ENCODE assay signal across 15 mouse cellular contexts in the genomic region with DNA sequence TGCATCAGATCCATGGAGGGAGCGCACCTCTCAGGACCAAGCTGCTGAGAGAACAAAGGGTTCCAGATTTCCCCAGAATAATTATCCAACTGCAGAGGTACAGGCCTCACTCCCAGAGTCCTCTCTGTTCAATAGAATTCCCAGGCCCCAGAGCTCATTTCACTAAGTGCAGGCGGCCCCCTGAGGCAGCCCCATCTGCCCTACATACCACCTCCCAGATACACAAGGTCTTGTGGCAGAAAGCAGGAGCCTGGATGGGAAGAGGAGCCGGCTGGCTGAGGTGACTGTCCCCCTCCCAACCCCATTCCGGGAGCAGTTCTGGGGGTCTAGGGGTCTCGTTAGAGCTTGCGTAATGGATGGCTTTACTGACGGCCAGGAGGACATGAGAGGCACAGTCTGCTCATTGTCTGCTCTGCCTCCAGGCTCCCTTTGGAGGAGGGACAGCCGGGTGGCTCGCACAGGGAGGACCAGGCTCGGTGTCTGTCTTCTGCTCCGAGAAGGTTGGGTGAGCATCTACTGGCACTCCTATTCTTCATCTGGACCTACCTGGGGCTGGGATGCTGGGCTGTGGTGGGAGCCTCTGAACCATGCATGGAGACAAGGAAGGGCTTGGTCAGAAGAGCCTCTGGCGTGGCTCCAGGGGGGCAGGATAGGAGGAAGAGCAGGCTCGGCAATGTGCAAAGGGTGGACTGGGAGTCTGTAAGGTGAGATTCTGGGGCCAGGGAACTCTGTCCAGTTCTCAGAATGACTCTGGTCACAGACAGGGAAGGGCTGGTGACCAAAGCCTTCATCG. TPM values are rescaled to one million over a fixed set of nuclear protein-coding genes. Genes with fewer than 3 reads are reported as not detected.
DNase-seq lines count a peak whose midpoint lies in the region; ATAC-seq and TF ChIP-seq lines count a peak whose summit lies in the region.
"Had no signal": no experiment of that assay in that cellular context is flagged by ENCODE, and none has a peak within 500 bp of the region (broad histone marks: within the 10 kb centered on the region; RNA-seq: fewer than 3 reads in every experiment).

No protein-coding gene starts in this region.

- peak overlapping the region; percentile 1; the same call in 1 of the 2 replicates for H3K4me3 ChIP-seq in neural tube, embryonic 11.5 days (ENCODE audit: low read depth, low read length)
- no peak overlapping the region for H3K4me3 ChIP-seq in limb, embryonic 12.5 days (replicated peaks)
- H3K4me3 ChIP-seq in liver, postnatal 0 days (ENCODE audit: low read depth, low read length): no peak overlapping the region
- H3K4me3 ChIP-seq: liver, embryonic 13.5 days; megakaryocyte, embryonic 14.5 days had no signal

- no peak for TF ChIP-seq CTCF in liver, postnatal 0 days (IDR thresholded peaks at IDR 0.05; ENCODE audit: low read depth)

- H3K36me3 ChIP-seq in neural tube, embryonic 11.5 days (ENCODE audit: control insufficient read depth, insufficient read depth, low read length): no peaks in the 10 kb centered on the region
- H3K36me3 ChIP-seq in limb, embryonic 12.5 days: no peaks in the 10 kb centered on the region
- no peaks in the 10 kb centered on the region for H3K36me3 ChIP-seq in liver, postnatal 0 days (replicated peaks; ENCODE audit: insufficient read depth, low read length)
- H3K36me3 ChIP-seq: liver, embryonic 13.5 days had no signal

- TF ChIP-seq EP300 in liver, postnatal 0 days (IDR thresholded peaks at IDR 0.05; ENCODE audit: low read depth): no peak

- peak overlapping the region; percentile 2; the same call in 1 of the 2 replicates for H3K4me2 ChIP-seq in neural tube, embryonic 11.5 days (ENCODE audit: low read depth)
- no peak overlapping the region for H3K4me2 ChIP-seq in limb, embryonic 12.5 days
- H3K4me2 ChIP-seq in liver, postnatal 0 days (ENCODE audit: low read depth, low read length): no peak overlapping the region
- H3K4me2 ChIP-seq: liver, embryonic 13.5 days had no signal

- ATAC-seq in neural tube, embryonic 11.5 days (ENCODE audit: insufficient read depth, low FRiP score, low TSS enrichment): no peak
- ATAC-seq in limb, embryonic 12.5 days (ENCODE audit: insufficient number of reproducible peaks, insufficient read depth, low FRiP score, low TSS enrichment, low read depth): no peak
- ATAC-seq in liver, postnatal 0 days: no peak

- DNase-seq in embryo, embryonic 11 days: peak; percentile 43
- DNase-seq in embryo, embryonic 10 days (ENCODE audit: low spot score): no peak
- peak; percentile 52 for DNase-seq in neural tube, embryonic 11.5 days (ENCODE audit: low spot score)
- DNase-seq in neural tube, embryonic 10.5 days (ENCODE audit: extremely low spot score, low spot score): no peak
- peak; percentile 81 for DNase-seq in retina, postnatal 1 day
- no peak for DNase-seq in layer of hippocampus, adult 18-20 months (ENCODE audit: low spot score in 2 of 2)
- DNase-seq in liver, postnatal 0 days: no peak
- DNase-seq: adrenal gland, adult 2 months; liver, embryonic 13.5 days; thymus, postnatal 36 days had no signal

- H3K27me3 ChIP-seq in neural tube, embryonic 11.5 days (ENCODE audit: control insufficient read depth, insufficient read depth, low read length): no peaks in the 10 kb centered on the region
- no peaks in the 10 kb centered on the region for H3K27me3 ChIP-seq in limb, embryonic 12.5 days
- no peaks in the 10 kb centered on the region for H3K27me3 ChIP-seq in liver, postnatal 0 days (ENCODE audit: insufficient read depth, low read length)

- H3K9me3 ChIP-seq in neural tube, embryonic 11.5 days (ENCODE audit: control insufficient read depth, low read length): no peaks in the 10 kb centered on the region
- H3K9me3 ChIP-seq in limb, embryonic 12.5 days: no peaks in the 10 kb centered on the region
- no peaks in the 10 kb centered on the region for H3K9me3 ChIP-seq in liver, postnatal 0 days (ENCODE audit: low read length)
- H3K9me3 ChIP-seq: liver, embryonic 13.5 days; megakaryocyte, embryonic 14.5 days had no signal

- H3K27ac ChIP-seq in neural tube, embryonic 11.5 days (ENCODE audit: low read depth, low read length): peak overlapping the region; percentile 34
- 0 out of 2 replicates have a peak overlapping the region, but pooled peaks have one; percentile 12 for H3K27ac ChIP-seq in limb, embryonic 12.5 days
- H3K27ac ChIP-seq in liver, postnatal 0 days (ENCODE audit: low read depth): no peak overlapping the region
- H3K27ac ChIP-seq: kidney, postnatal 0 days; liver, embryonic 13.5 days had no signal

- 49% methylated on average over 14 of the region's 14 CpGs for WGBS in neural tube, embryonic 11.5 days
- 53% methylated on average over 14 of the region's 14 CpGs for WGBS in limb, embryonic 12.5 days
- 71% methylated on average over 14 of the region's 14 CpGs for WGBS in liver, postnatal 0 days (ENCODE audit: insufficient replicate concordance)

- H3K4me1 ChIP-seq in neural tube, embryonic 11.5 days (ENCODE audit: control insufficient read depth, insufficient read depth, low read length): peaks cover 9% of the 10 kb centered on the region; the same call in 1 of the 2 replicates
- H3K4me1 ChIP-seq in limb, embryonic 12.5 days (replicated peaks): peaks cover 24% of the 10 kb centered on the region
- H3K4me1 ChIP-seq in liver, postnatal 0 days (ENCODE audit: insufficient read depth): no peaks in the 10 kb centered on the region
- H3K4me1 ChIP-seq: liver, embryonic 13.5 days; megakaryocyte, embryonic 14.5 days had no signal

- H3K9ac ChIP-seq in neural tube, embryonic 11.5 days (ENCODE audit: low read length): peak overlapping the region; percentile 0; the same call in 1 of the 2 replicates
- H3K9ac ChIP-seq in limb, embryonic 12.5 days (replicated peaks): peak overlapping the region; percentile 24; the same call in 1 of the 2 replicates
- no peak overlapping the region for H3K9ac ChIP-seq in liver, postnatal 0 days (replicated peaks)
- H3K9ac ChIP-seq: liver, embryonic 13.5 days had no signal

RNA-seq across cellular contexts. Expression of a gene that starts 39.9 kb away (rescaled TPM):
- polyA plus RNA-seq in neural tube, embryonic 11.5 days (2014; fragmentation: Nextera tagmentation; extraction: Ambion mirVana): 138 and 164 TPM in 2 replicates
- polyA plus RNA-seq in limb, embryonic 12.5 days (2016; fragmentation: Nextera tagmentation; extraction: Ambion mirVana): 41.4 and 43.8 TPM in 2 replicates
- total RNA-seq in layer of hippocampus, adult 18-20 months (2021): 10 to 100 TPM; 46.1 to 50.2 TPM
- polyA plus RNA-seq in liver, postnatal 0 days (2015; fragmentation: Nextera tagmentation; extraction: Ambion mirVana): 4.6 and 4.8 TPM in 2 replicates
- total RNA-seq: granulocyte monocyte progenitor cell, adult 5-6 weeks; hematopoietic stem cell, adult 5-6 weeks had no signal

Comparison
In these comparisons a context has a peak if more than half of its experiments do, and no peak if none do; other contexts are left out.
1. DNase-seq: peak in embryo, embryonic 11 days (single experiment), neural tube, embryonic 11.5 days (single experiment) and retina, postnatal 1 day (single experiment); none in embryo, embryonic 10 days (single experiment), neural tube, embryonic 10.5 days (single experiment), layer of hippocampus, adult 18-20 months (0 of 2) and liver, postnatal 0 days (single experiment).